Mouse (Mus musculus) liver, embryonic 16.5 days (tissue): Measurements from ENCODE around the gene Ribc2. TPM values are rescaled to one million over a fixed set of nuclear protein-coding genes. Genes with fewer than 3 reads are reported as not detected.

Experiments used
- ATAC-seq: fragments of 200-750 bp; cut with Nextera tagmentation; 2 replicates; pipeline ENCODE4 v1.8.0; 2017; ENCODE audit warnings: low read depth, mild to moderate bottlenecking, moderate number of reproducible peaks, moderate library complexity
- H3K27ac ChIP-seq: fragments of 300-500 bp; sonication (generic); 2 replicates; pipeline ENCODE4 v1.5.1; 2014; ENCODE audit warnings: mild to moderate bottlenecking, low read length
- H3K27me3 ChIP-seq: fragments of 300-500 bp; sonication (generic); 2 replicates; pipeline ENCODE4 v1.6.1; 2014; ENCODE audit warnings: low read depth, low read length, mixed read lengths; ENCODE audit not compliant: control insufficient read depth, insufficient read depth
- H3K36me3 ChIP-seq: fragments of 300-500 bp; sonication (generic); 2 replicates; pipeline ENCODE4 v1.6.1; 2014; ENCODE audit warnings: mild to moderate bottlenecking; ENCODE audit not compliant: control insufficient read depth, insufficient read depth
- H3K4me1 ChIP-seq: fragments of 300-500 bp; sonication (generic); 2 replicates; pipeline ENCODE4 v1.6.1; 2014; ENCODE audit warnings: low read depth, low read length, mixed read lengths; ENCODE audit not compliant: control insufficient read depth
- H3K4me2 ChIP-seq: fragments of 300-500 bp; sonication (generic); 2 replicates; pipeline ENCODE4 v1.6.1; 2014; ENCODE audit warnings: low read depth, low read length, mixed read lengths
- H3K4me3 ChIP-seq: fragments of 300-500 bp; sonication (generic); 2 replicates; pipeline ENCODE4 v1.5.1; 2014; ENCODE audit warnings: low read depth, mild to moderate bottlenecking, low read length
- H3K9ac ChIP-seq: fragments of 300-500 bp; sonication (generic); 2 replicates; pipeline ENCODE4 v1.6.1; 2014; ENCODE audit warnings: low read depth, low read length
- H3K9me3 ChIP-seq: fragments of 300-500 bp; sonication (generic); replicated peaks from 2 replicates; pipeline ENCODE4 v1.6.1; 2016; ENCODE audit warnings: low read length; ENCODE audit not compliant: control insufficient read depth
- WGBS: fragments of 180-500 bp; shearing (Covaris S2); extraction: QIAGEN DNeasy Blood & Tissue Kit; methylation state at CpG from one replicate; pipeline ENCODE4 v1.1.7; 2014; ENCODE audit not compliant: insufficient replicate concordance; 5-methylcytosine and 5-hydroxymethylcytosine counted together
- polyA plus RNA-seq: library from polyadenylated mRNA; unstranded; fragments of >200 nt; fragmentation: Nextera tagmentation; extraction: Ambion mirVana; gene quantifications from 2 replicates; pipeline ENCODE4 v1.2.1, GENCODE M21; 2015

The Ribc2 gene
- polyA plus RNA-seq, 1 experiment from 2014 or later: not detected

DNA sequence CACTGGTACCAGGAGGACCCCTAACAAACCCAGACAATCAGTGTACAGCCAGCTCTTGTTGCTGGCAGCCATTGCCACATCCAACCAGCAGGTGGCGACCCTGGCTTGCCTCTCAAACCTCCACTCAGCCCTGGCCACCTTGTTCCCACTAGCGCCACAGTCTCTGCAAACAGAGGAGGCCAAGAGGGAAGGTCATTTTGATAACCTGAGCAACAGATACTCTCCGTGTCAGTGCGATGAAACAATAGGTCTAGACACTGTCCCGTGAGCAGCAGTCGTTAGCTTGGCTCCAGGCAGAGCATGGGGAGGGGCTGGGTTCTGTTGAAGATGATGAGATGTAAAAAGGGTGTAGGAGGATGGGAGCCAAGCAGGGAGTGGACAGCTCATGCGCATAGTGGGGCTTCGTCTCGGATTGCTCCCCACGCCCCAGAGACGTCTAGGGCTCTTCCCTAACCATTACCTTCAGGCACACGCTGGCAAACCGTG, 19.6 kb downstream of the Ribc2 start:
- Histone ChIP-seq H3K4me3 (no peak overlapping the region), H3K9me3 (no peaks in the 10 kb centered on the region), H3K9ac (no peak overlapping the region), H3K4me2 (no peak overlapping the region), H3K4me1 (no peaks in the 10 kb centered on the region), H3K27ac (no peak overlapping the region), H3K27me3 (no peaks in the 10 kb centered on the region), H3K36me3 (no peaks in the 10 kb centered on the region)
- 20% methylated on average over 13 of the region's 13 CpGs for WGBS
- ATAC-seq: no peak

DNA sequence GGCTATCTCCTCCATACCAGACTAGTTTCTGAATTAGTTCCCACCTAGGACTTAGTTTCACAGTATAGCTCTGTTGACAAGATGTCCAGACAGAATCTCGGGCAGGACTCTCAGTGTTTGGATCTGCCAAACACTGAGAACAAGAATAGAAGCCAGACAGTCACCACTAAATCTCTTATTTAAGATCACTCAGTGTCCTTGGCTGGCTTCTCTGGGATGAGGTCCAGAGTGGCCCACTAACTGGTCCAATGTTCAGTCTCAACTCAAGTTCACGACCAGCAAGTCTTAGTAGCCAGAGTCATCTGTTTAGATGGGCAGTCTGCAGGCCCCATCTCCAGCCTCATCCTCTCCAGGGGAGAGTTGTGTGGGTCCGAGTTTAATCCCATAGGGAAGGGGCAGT, 20.7 kb downstream of the Ribc2 start:
- ATAC-seq: no peak
- 48% methylated on average over 3 of the region's 3 CpGs for WGBS

DNA sequence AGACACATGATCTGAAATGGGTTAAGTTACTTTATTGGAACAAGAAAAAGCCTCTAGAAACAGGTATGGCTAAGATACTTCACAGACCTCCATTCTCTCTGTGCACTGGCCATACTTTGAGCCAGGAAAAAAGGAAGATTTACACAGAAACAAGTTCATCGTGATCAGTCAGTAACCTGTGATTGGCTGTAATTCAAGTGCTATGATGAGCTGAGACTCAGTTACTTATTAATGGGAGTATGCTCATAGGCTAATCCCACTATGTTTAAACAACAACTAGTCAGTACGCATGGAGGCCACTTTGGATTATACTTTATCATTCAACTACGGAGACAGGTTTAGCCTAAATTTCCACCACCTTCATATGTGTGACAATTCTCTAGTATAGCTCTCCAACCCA, 22.2 kb downstream of the Ribc2 start:
- no peak overlapping the region for H3K4me2 ChIP-seq
- ATAC-seq: no peak
- 48% methylated on average over 3 of the region's 3 CpGs for WGBS
- no peak overlapping the region for H3K4me3 ChIP-seq
- H3K27ac ChIP-seq: no peak overlapping the region
- H3K27me3 ChIP-seq: no peaks in the 10 kb centered on the region
- no peak overlapping the region for H3K9ac ChIP-seq
- H3K36me3 ChIP-seq: no peaks in the 10 kb centered on the region
- no peaks in the 10 kb centered on the region for H3K4me1 ChIP-seq
- H3K9me3 ChIP-seq: no peaks in the 10 kb centered on the region

More for the DNA sequence above, 20.7 kb downstream of the Ribc2 start:
- Histone ChIP-seq H3K4me2 (no peak overlapping the region), H3K4me1 (no peaks in the 10 kb centered on the region), H3K27ac (no peak overlapping the region), H3K4me3 (no peak overlapping the region), H3K9me3 (no peaks in the 10 kb centered on the region), H3K27me3 (no peaks in the 10 kb centered on the region), H3K36me3 (no peaks in the 10 kb centered on the region), H3K9ac (no peak overlapping the region)

DNA sequence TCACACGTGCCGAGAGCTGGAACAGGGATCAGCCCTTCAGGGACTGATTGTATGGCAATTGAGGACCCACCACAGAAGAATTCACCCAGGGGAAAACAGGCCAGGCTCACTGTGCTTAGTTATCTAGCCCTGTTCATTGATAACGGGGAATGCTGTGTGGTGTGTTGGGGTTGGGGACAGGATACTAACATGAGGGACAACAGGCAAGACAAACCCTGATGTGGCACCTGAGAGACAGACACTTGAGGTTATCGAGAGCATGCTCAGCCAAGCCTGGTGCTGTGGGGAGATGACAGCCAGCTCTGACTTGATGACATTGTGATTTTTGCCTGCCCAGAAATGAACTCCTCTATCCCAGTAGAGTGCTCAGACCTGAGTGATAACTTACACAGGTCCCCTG, 24.3 kb downstream of the Ribc2 start:
- ATAC-seq: no peak
- H3K27ac ChIP-seq: no peak overlapping the region
- H3K4me1 ChIP-seq: no peaks in the 10 kb centered on the region
- H3K9ac ChIP-seq: no peak overlapping the region
- 52% methylated on average over 4 of the region's 4 CpGs for WGBS
- no peak overlapping the region for H3K4me2 ChIP-seq
- H3K27me3 ChIP-seq: no peaks in the 10 kb centered on the region
- no peaks in the 10 kb centered on the region for H3K9me3 ChIP-seq
- no peak overlapping the region for H3K4me3 ChIP-seq
- no peaks in the 10 kb centered on the region for H3K36me3 ChIP-seq

DNA sequence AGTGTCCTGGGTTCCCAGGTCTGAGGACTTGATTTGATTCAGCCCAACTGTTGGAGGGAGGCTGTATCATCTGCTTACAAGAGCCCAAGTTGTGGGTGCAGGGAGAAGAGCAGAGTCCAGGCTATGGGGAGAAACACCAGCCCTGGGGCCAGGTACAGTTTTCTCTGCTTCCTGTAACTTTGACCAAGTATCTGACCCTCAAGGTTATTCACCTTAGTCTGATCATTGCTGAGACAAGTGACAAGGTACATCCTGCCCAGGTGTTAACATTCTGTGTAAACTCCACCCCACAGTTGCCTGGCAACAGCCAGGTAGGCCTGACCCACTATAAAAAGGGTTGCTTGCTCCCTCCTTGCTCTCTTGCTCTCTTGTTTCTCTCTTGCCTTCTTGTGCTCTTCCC, 29.5 kb downstream of the Ribc2 start:
- Histone ChIP-seq H3K4me1 (no peaks in the 10 kb centered on the region), H3K9me3 (no peaks in the 10 kb centered on the region), H3K9ac (no peak overlapping the region), H3K4me3 (no peak overlapping the region), H3K27ac (no peak overlapping the region), H3K27me3 (no peaks in the 10 kb centered on the region), H3K36me3 (no peaks in the 10 kb centered on the region), H3K4me2 (no peak overlapping the region)
- ATAC-seq: no peak

DNA sequence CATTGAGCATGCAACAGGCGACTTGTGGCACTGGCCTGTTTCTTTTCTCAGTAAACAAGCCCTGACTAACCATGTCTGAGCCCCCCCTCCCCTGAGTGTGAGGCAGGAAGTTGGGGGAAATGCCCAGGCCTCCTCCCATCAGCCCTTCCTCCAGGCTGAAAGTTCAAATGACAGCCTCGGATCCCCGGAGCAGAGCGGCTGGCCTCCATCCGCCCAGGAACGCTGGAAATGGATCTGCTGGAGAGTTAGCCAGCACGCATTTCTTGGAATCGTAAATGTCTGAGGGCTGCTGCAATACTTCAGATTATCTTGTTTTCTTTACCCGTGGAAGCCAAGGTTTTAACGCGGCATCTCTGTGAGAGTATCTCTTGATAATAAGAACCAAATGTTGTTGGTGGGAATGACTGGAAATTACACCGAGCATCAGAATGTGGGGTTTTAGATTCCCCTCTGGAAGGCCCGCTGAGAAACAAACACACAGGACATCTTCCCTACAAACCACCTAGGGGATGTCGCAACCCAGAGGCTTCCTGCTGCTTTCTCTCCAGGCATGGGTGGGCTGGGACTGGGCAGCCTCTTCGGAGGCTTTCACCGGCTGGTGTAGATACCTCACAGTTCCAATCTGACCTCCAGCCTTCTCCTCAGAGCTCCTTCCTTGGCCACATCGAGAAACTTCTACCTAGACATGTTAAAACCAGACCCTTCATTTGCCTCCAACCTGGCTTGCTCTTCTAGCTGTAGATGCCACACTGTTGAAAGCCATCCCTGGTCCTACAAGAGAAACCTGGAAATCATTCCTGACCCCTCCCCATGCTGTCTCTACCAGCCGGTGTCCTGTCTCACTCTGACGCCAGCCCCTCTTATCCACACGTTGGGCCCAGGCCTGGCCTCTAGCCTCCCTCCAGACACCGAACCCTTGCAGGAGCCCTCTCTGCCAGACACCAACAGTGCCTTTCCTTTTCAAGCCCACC, 31.1 kb downstream of the Ribc2 start:
- no peaks in the 10 kb centered on the region for H3K27me3 ChIP-seq
- no peaks in the 10 kb centered on the region for H3K4me1 ChIP-seq
- ATAC-seq: no peak
- WGBS: 36% methylated on average over 21 of the region's 21 CpGs
- no peaks in the 10 kb centered on the region for H3K36me3 ChIP-seq
- H3K4me2 ChIP-seq: no peak overlapping the region
- H3K27ac ChIP-seq: no peak overlapping the region
- H3K9ac ChIP-seq: no peak overlapping the region
- H3K9me3 ChIP-seq: no peaks in the 10 kb centered on the region
- H3K4me3 ChIP-seq: no peak overlapping the region

DNA sequence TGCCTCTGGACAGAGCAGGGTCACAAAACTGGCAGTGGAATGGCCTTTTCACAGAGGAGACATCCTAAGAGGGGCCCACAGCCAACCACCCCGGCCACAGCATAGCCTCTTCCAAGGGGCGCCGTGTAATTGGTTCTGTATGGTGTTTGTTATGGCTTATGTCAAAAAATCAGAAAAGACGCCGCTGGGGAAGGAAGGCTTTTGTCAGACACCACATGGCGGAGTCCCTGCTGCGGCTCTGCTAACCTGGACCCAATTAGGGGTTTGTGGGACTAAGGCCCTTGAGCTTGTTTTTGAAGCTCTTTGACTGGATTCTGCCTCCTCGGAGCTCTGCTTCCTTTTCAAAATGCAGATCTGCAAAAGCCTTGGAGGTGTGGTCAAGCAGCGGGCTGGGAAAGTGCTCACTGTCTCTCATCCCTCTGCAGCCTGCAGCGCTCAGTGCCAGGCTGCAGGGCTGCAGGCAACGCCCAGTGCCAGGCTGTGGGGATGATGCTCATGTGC, 34.6 kb downstream of the Ribc2 start:
- H3K4me1 ChIP-seq: no peaks in the 10 kb centered on the region
- H3K4me3 ChIP-seq: no peak overlapping the region
- WGBS: 31% methylated on average over 11 of the region's 11 CpGs
- H3K36me3 ChIP-seq: no peaks in the 10 kb centered on the region
- no peak overlapping the region for H3K9ac ChIP-seq
- ATAC-seq: no peak
- H3K4me2 ChIP-seq: no peak overlapping the region
- no peak overlapping the region for H3K27ac ChIP-seq
- no peaks in the 10 kb centered on the region for H3K27me3 ChIP-seq
- H3K9me3 ChIP-seq: no peaks in the 10 kb centered on the region

DNA sequence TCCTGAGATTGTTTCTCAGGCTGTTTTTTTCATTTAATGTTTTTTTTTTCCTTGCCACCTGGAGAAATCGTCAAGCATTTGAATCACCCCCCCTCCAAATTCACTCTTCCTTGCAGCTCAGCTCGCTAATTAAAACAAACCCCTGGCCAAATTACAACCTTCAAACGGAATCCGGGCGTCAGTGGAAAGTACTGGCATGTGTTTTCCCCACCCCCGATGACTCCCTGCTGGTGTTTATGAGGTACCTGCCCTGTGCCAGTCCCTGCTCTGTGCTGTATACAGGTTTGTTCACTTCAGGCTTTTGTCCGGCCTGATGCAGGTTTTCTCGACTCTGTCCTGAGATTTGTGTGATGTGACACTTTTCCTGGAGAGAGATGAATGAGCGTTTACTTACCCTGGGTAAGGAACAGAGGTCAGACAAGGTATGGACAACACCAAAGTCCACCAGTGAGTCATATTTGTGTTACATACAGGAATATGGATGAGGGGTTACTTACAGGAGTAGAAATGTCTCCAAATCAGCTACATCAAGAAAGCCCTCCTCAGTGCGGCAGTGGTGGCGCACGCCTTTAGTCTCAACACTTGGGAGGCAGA, 35.3 kb downstream of the Ribc2 start:
- 58% methylated on average over 12 of the region's 12 CpGs for WGBS
- no peak overlapping the region for H3K27ac ChIP-seq
- H3K4me3 ChIP-seq: no peak overlapping the region
- no peaks in the 10 kb centered on the region for H3K36me3 ChIP-seq
- H3K9me3 ChIP-seq: no peaks in the 10 kb centered on the region
- no peak for ATAC-seq
- no peaks in the 10 kb centered on the region for H3K4me1 ChIP-seq
- H3K4me2 ChIP-seq: no peak overlapping the region
- no peak overlapping the region for H3K9ac ChIP-seq
- H3K27me3 ChIP-seq: no peaks in the 10 kb centered on the region

DNA sequence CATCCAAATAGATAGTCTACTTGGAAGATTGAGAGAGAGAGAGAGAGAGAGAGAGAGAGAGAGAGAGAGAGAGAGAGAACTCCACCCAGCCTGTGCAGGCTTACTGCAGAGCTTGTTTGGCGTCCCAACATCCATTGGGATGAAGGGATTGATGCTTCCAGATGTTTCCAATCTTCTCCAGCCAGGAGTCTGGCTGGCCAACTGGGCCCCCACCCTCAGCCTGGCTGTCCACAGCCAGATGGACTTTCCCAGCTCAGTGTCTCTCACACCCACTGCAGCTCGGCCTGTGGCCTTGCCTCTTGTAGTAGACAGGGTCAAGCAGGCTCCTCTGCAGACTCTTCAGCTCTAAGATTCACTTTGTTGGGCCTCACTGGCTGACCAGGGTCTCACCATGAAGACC, 40.2 kb downstream of the Ribc2 start:
- 49% methylated on average over 2 of the region's 2 CpGs for WGBS
- Histone ChIP-seq H3K9ac (no peak overlapping the region), H3K9me3 (no peaks in the 10 kb centered on the region), H3K4me3 (no peak overlapping the region), H3K27ac (no peak overlapping the region), H3K4me2 (no peak overlapping the region), H3K36me3 (no peaks in the 10 kb centered on the region), H3K27me3 (no peaks in the 10 kb centered on the region), H3K4me1 (no peaks in the 10 kb centered on the region)
- ATAC-seq: no peak
